Mouse (Mus musculus): ENCODE measurements around the gene Hspb9.

Gene Hspb9

GRCm38 (mm10) chr11:100735134-100735865, 21.6 kb downstream of the Hspb9 start:
- DNase-seq: no peak

GRCm38 (mm10) chr11:100735954-100736745, 22.5 kb downstream of the Hspb9 start:
- no peak for DNase-seq

GRCm38 (mm10) chr11:100736746-100737080, 23.1 kb downstream of the Hspb9 start:
- DNase-seq: no peak

GRCm38 (mm10) chr11:100737105-100737733, 23.6 kb downstream of the Hspb9 start:
- no peak for DNase-seq

- peak; percentile 97 to 98 for DNase-seq
These were observed 24.5 kb downstream of the Hspb9 start, which contains the start of gene Rab5c for GRCm38 (mm10) chr11:100738066-100738604. TSS of gene Rab5c (minus strand) at chr11:100738215.

- no peak for DNase-seq
These were observed 25.1 kb downstream of the Hspb9 start for GRCm38 (mm10) chr11:100738749-100739148.

GRCm38 (mm10) chr11:100741348-100741747, 27.7 kb downstream of the Hspb9 start:
- DNase-seq: no peak

GRCm38 (mm10) chr11:100745085-100745484, 31.4 kb downstream of the Hspb9 start:
- DNase-seq: peak; percentile 62 to 67

- no peak for DNase-seq
These were observed 32.9 kb downstream of the Hspb9 start for GRCm38 (mm10) chr11:100746546-100746945.

- DNase-seq: no peak
These were observed 33.5 kb downstream of the Hspb9 start for GRCm38 (mm10) chr11:100747114-100747513.

- no peak for DNase-seq
These were observed 35.0 kb downstream of the Hspb9 start for GRCm38 (mm10) chr11:100748620-100749019.

- no peak for DNase-seq
These were observed 35.8 kb downstream of the Hspb9 start for GRCm38 (mm10) chr11:100749469-100749868.

- DNase-seq: no peak
These were observed 36.5 kb downstream of the Hspb9 start for GRCm38 (mm10) chr11:100750127-100750526.

GRCm38 (mm10) chr11:100752294-100752693, 38.6 kb downstream of the Hspb9 start:
- DNase-seq: no peak

GRCm38 (mm10) chr11:100754021-100754692, 40.5 kb downstream of the Hspb9 start:
- no peak for DNase-seq

GRCm38 (mm10) chr11:100754693-100755057, 41.0 kb downstream of the Hspb9 start:
- DNase-seq: no peak

- DNase-seq: no peak
These were observed 42.8 kb downstream of the Hspb9 start for GRCm38 (mm10) chr11:100756476-100756875.

GRCm38 (mm10) chr11:100757566-100757965, 43.9 kb downstream of the Hspb9 start:
- DNase-seq: no peak

- no peak for DNase-seq
These were observed 45.3 kb downstream of the Hspb9 start for GRCm38 (mm10) chr11:100758707-100759610.

- DNase-seq: peak in 1 of 2 experiments; percentile 49
These were observed 46.1 kb downstream of the Hspb9 start, which contains the start of gene Kcnh4 for GRCm38 (mm10) chr11:100759611-100760233. TSS of gene Kcnh4 (minus strand) at chr11:100759942.

- DNase-seq: peak; percentile 90 to 91
These were observed 47.9 kb downstream of the Hspb9 start for GRCm38 (mm10) chr11:100761547-100762045.

Measured in cerebellum, postnatal 36 days (tissue).